Mouse (Mus musculus) C2C12 (cell line): ENCODE measurements around the gene Fam228a.

ENCODE experiments used
- CTCF ChIP-seq: IDR thresholded peaks from one replicate; pipeline ENCODE4 v1.5.1; 2011; ENCODE audit not compliant: control insufficient read depth, insufficient read depth, insufficient read length
- MYOG ChIP-seq: IDR thresholded peaks from one replicate; pipeline ENCODE4 v1.6.1; 2011; ENCODE audit not compliant: control insufficient read depth, insufficient read length; ENCODE audit errors: extremely low read depth
- USF1 ChIP-seq: IDR thresholded peaks from one replicate; pipeline ENCODE4 v1.6.1; 2011; ENCODE audit warnings: low read depth, mild to moderate bottlenecking, control low read depth, moderate library complexity

DNA sequence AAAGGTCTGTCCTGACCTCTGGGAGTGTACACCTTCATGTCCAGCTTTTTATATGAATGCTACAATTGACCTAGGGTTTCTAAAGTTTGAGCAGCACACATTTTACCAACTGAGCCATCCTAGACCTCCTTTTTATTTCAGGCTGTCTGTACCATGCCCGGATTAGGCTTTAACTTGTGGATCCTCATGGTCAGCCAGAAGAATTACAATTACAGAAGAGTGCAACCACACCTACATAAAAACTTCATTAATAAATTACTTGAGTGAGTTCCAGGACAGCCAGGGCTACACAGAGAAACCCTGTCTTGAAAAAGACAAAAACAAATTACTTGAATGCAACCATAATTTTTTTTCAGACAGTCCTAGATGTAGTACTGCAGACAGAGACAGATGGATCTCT lies 18.8 kb upstream of the Fam228a start:
- TF ChIP-seq USF1 (no peak), MYOG (no peak), CTCF (no peak)
